Mouse (Mus musculus): Measurements from ENCODE around the gene Cbln4.

DNA sequence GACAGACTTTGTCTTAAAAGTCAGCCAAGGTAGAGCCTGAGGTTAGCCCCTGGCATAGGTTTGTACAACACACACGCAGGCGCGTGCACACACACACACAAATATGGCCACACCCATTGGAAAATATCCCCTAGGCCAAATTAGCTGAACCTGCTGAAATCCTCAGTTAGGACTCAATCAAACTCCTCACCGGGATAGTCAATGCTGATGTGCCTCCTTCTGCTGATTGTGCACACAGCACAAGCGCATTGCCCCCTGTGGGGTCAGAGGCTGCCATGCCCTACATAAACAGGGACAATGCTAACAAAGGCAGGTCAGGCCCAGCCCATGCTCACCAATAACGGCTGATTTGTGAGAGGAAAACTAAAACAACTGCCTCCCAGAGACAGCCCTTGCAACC, 56.6 kb downstream of the Cbln4 start:
- TF ChIP-seq CTCF (conservative IDR thresholded peaks at IDR 0.05; ENCODE audit: low read length) (no peak), POU5F1 (IDR thresholded peaks at IDR 0.05; ENCODE audit: borderline replicate concordance, low read length) (no peak), NANOG (IDR thresholded peaks at IDR 0.05; ENCODE audit: borderline replicate concordance, low read length) (no peak)

Data from E14TG2a.4 (cell line).